Mouse (Mus musculus) lung, adult 2 months (tissue): ENCODE results near the gene Htr1d.

ENCODE experiments used
- CTCF ChIP-seq: fragments of 200-500 bp; IDR thresholded peaks from 2 replicates; pipeline ENCODE4 v1.5.1; 2011; ENCODE audit warnings: mild to moderate bottlenecking, low read length, control low read depth; ENCODE audit not compliant: insufficient read depth
- POLR2A ChIP-seq: fragments of 200-500 bp; IDR thresholded peaks from 2 replicates; pipeline ENCODE4 v1.6.1; 2011; ENCODE audit warnings: low read depth, mild to moderate bottlenecking, control low read depth, low read length, borderline replicate concordance; ENCODE audit errors: extremely low read depth

GRCm38 (mm10) chr4:136456516-136457218 is 33.3 kb downstream of the Htr1d start:
- TF ChIP-seq POLR2A, result no peak
- TF ChIP-seq CTCF, result no peak
